Mouse (Mus musculus) left cerebral cortex, postnatal 10 days (tissue): ENCODE data around the gene Cdh23. TPM values are rescaled to one million over a fixed set of nuclear protein-coding genes. Genes with fewer than 3 reads are reported as not detected.
A peak's percentile ranks its signal among the peaks of the same experiment; 100 is the strongest.

ENCODE experiments used
- DNase-seq, 2 experiments: peaks; one replicate each; pipeline ENCODE4 v3.0.0; 2021 to 2022; ENCODE audit warnings: low spot score in 2 of 2, mixed read lengths in 1 of 2; ENCODE audit errors: extremely low spot score in 1 of 2
- intact Hi-C: fragments of 180-260 bp; cut with DNase I; formaldehyde crosslinking; loops from one replicate; pipeline ENCODE4 v1.15.1; 2025
- total RNA-seq, 2 experiments: library from RNA; stranded (reverse); gene quantifications; 2 replicates each; pipeline ENCODE4 v1.2.3; 2021

Gene Cdh23
- total RNA-seq, 2 experiments from 2014 or later = 2.1 TPM

DNA sequence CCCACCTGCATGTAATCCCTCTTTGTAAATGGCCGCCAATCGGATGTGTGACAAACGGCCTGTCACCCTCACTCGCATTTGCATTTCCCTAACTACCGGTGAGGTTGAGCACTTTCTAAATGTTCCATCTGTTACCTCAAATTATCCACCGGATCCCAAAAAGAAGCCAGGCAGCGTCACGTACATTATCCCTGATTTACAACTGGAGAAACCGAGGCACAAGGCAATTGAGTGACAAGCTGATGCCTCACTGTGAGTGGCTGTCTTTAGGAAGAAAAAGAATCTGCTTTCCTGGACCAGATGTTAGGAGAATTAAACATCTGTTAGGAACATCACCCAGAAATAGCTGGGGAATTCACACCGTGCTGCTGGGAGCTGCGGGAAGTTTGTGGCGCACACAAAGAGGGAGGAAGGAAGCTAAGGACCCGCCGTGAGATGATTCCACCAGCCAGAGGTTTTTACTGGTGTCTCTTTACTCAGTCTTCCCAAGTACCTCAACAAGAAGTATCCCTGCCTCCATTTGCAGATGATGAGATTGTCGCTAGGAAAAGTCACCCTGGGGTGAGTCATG, 36.8 kb downstream of the Cdh23 start:
- no peak for DNase-seq
- intact Hi-C loops = no loop called here

DNA sequence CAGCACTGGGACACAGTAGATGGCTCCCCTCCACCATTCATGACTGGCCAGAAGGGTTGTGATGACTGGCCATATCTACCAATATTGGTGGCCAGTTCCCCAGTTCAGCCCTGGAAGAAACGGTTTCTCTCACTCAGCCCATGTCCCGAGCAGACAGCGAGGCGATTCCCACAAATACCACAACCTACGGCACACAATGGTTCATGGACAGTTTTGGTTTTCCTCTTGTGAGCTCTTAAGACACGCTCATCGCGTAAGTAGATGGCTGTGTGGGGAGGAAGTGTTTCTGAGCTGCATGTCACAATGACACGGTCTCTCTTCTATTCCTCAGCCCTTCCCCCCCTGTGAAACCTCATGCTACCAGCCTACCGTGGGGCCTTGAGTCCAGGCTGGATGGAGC, 38.1 kb downstream of the Cdh23 start:
- DNase-seq = no peak
- intact Hi-C loops = no loop called here

GRCm38 (mm10) chr10:60653675-60654074, 42.6 kb downstream of the Cdh23 start:
- no peak for DNase-seq
- intact Hi-C loops = no loop called here

GRCm38 (mm10) chr10:60653106-60653505, 43.2 kb downstream of the Cdh23 start:
- no peak for DNase-seq
- intact Hi-C loops = no loop called here

- intact Hi-C loops = no loop called here
- no peak for DNase-seq
These were observed 52.1 kb downstream of the Cdh23 start for GRCm38 (mm10) chr10:60644079-60644641.

DNA sequence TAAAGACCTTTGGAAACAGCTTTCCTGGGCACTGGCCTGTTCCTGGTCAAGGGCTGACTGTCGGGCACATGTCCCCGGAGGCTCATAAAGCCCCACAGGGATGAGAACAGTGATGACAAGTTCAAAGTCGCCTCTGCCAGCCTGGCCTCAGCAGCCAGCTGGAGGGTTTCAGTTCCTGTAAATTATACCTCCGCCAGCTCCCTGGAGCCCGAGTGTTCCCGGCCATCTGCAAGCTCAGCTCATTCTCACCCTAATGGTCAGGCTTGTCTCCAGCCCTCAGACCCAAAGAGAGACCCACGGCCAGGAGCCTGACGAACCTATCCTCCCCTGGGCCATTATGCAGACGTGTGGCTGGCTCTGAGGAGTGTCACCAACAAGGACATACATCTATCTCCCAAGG, 57.0 kb downstream of the Cdh23 start:
- intact Hi-C loops = no loop called here
- DNase-seq = peak in 1 of 2 experiments; percentile 16

GRCm38 (mm10) chr10:60635568-60636295, 60.6 kb downstream of the Cdh23 start:
- intact Hi-C loops = no loop called here
- no peak for DNase-seq

DNA sequence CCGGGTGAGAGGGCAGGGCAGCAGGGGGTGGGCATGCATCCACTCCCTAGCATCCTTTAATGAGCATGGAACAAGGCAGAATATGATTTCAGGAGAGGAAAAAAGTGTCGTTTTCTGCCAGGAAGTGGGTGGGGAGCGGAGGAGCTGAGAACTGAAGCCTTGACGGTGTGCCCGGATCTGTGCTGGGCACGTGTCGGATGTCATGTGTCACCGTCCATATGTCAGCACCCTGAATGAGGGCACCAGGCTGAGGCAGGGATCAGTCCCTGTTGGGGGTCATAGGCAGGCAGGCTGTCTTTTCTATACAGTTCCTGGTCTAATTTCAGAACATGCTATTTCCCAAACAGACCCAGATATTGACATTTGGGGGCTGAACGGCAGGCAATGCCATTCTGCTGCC, 61.9 kb downstream of the Cdh23 start:
- DNase-seq = no peak
- intact Hi-C loops = no loop called here

- intact Hi-C loops = no loop called here
- DNase-seq = no peak
These were observed 70.2 kb downstream of the Cdh23 start for GRCm38 (mm10) chr10:60626086-60626485.

GRCm38 (mm10) chr10:60625511-60625910, 70.8 kb downstream of the Cdh23 start:
- no peak for DNase-seq
- intact Hi-C loops = no loop called here

DNA sequence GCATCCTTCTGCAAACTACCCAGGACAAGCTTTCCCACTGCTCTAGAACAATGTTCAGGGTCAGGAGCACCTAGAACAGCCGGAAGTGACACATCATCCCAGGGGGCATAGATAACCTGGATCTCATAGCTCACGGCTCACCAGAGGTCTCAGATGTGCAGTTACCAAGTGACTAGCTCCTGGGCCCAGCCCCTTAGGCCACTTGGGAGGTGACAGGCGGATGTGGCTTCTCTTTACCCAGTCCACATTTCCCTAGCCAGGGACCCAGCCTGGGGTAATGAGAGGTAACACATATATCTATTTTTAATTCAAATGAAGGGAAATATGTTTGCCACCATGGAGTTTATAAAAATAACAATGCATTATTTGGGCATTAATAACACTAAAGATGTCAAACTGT, 71.3 kb downstream of the Cdh23 start:
- no peak for DNase-seq
- intact Hi-C loops = no loop called here

GRCm38 (mm10) chr10:60624217-60624708, 72.0 kb downstream of the Cdh23 start:
- intact Hi-C loops = no loop called here

GRCm38 (mm10) chr10:60622836-60623235, 73.5 kb downstream of the Cdh23 start:
- intact Hi-C loops = no loop called here
- DNase-seq = no peak

More at GRCm38 (mm10) chr10:60624217-60624708, 72.0 kb downstream of the Cdh23 start:
- peak in 1 of 2 experiments; percentile 21 for DNase-seq

DNA sequence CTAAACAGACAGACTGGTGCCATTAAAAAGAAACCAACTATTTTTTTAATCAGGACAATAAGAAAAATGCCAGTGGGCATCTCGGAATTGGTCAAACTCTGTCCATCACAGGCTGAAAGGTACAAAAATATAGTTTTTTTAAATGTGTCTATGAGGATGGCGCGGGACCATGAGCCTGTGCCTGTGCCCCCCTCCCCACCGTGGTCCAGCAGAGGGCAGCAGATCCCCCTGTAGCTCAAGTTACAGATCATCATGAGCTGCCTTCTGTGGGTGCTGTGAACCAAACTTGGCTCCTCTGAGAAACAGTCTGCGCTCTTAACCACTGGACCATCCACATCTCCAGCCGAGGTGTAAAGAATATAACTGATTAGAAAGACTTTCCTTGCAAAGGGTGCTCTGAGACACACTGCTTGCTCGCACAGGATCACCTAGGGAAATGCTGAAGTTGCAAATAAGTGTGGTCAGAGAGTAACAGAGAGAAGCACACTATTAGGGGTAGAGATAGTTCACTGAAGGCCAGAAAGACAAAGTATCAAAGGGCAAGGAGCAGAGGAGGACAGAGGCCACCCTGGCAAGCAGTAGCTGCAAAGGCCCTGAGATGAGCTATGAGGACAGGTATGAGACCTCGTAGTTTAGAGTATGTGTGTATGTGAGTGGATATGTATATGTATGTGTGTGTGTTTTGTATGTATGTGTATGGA, 74.7 kb downstream of the Cdh23 start:
- intact Hi-C loops = no loop called here
- no peak for DNase-seq

GRCm38 (mm10) chr10:60615898-60616297, 80.4 kb downstream of the Cdh23 start:
- intact Hi-C loops = no loop called here

GRCm38 (mm10) chr10:60612893-60613292, 83.4 kb downstream of the Cdh23 start:
- intact Hi-C loops = no loop called here
- no peak for DNase-seq

More at GRCm38 (mm10) chr10:60615898-60616297, 80.4 kb downstream of the Cdh23 start:
- no peak for DNase-seq

DNA sequence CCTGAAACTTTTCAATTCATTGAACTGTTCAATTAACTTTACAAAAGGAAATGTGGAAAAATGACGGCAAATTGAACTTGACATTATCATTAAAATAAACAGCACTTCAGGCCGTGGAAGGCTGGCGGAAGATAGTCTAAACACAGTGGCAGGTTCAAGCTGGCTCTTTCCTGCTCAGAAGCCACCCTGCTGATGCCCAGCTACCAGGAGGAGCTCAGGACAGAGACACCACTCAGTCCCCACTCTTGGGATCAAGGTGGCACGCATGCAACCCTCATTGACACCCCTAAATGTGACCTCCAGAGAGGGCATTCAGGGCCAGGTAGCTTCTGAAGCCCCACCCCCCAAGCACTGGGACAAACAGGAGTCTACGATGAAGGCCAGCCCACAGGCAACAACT, 89.1 kb downstream of the Cdh23 start:
- DNase-seq = no peak
- intact Hi-C loops = no loop called here

DNA sequence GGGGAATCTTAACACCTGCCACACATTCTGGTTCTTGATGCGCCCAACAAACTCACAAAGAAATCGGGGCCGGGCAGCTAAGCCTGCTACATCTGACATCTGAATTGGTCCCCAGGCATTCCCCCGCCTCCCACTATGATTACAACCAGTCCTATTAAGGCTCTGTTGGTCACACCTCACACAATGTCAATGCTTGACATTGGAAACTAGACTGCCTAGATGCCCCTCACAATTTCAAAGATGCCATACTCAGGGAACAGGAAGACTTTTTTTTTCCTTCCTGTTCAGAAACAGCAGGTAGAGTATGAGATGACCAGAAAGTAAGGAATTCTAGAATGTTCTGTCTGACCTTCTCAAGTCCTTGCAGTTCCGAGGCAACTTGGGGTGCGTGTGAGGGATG, 89.6 kb downstream of the Cdh23 start:
- DNase-seq = no peak
- intact Hi-C loops = no loop called here

DNA sequence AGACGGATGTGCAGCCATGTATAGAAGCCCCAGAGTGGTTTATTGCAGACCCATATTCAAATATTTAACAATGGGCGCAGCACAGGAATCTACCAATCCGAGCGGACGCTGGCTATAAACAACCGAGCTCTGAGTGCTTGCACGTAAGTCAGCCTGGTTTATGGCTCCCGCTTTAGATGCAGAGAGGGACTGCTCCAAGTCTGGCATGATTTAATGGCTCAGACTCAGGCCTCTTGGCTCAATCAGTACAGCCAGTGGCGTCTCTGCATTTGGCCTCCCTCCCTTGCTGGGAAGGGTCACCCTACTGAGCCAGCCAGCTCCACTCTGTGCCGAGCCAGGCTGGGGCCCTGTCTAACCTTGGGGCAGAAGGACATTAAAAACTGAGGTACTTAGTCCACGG, 94.1 kb downstream of the Cdh23 start:
- peak in 1 of 2 experiments; percentile 4 for DNase-seq
- intact Hi-C loops = no loop called here

- intact Hi-C loops = no loop called here
These were observed 101.1 kb downstream of the Cdh23 start for GRCm38 (mm10) chr10:60595166-60595565.

More at GRCm38 (mm10) chr10:60595166-60595565, 101.1 kb downstream of the Cdh23 start:
- peak in 1 of 2 experiments; percentile 30 for DNase-seq
